Mouse (Mus musculus): Measurements from ENCODE around the gene Man2a1. TPM values are rescaled to one million over a fixed set of nuclear protein-coding genes. Genes with fewer than 3 reads are reported as not detected.

Gene Man2a1
- polyA plus RNA-seq, 1 experiment from 2014 or later, result 11.5 TPM

DNA sequence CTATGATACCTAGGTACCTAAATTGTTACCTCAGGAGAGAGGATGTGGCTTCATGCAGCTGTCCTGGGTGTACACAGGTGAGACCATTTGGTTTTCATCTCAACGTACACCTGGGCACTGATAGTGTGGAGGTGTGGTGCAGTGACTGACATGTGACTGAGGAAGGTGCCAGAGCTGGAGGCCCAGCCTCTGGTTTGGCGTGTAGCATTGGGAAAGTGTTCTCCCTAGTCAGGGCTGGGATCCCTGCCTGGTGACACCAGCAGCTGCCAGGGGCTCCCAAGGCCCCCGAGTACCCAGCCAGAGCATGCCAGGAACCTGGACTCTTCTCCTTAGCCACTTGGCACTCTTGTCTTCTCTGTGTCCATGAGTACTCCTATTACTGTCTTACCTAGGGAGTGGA is 14.3 kb downstream of the Man2a1 start:
- no peak overlapping the region for H3K4me2 ChIP-seq (ENCODE audit: low read depth, low read length)
- no peak overlapping the region for H3K4me3 ChIP-seq (ENCODE audit: low read depth, low read length)
- WGBS (ENCODE audit: insufficient replicate concordance), result 71% methylated on average over 3 of the region's 3 CpGs
- no peak for TF ChIP-seq EP300 (IDR thresholded peaks at IDR 0.05; ENCODE audit: low read depth)
- no peak for TF ChIP-seq CTCF (IDR thresholded peaks at IDR 0.05; ENCODE audit: low read depth)
- DNase-seq (no peak), ATAC-seq (no peak)
- 0 out of 2 replicates have a peak overlapping the region, but pooled peaks have one; percentile 11 for H3K9ac ChIP-seq (replicated peaks)
- H3K36me3 ChIP-seq (replicated peaks; ENCODE audit: insufficient read depth, low read length), result peaks cover 28% of the 10 kb centered on the region
- H3K4me1 ChIP-seq (ENCODE audit: insufficient read depth), result peaks cover 46% of the 10 kb centered on the region
- no peaks in the 10 kb centered on the region for H3K9me3 ChIP-seq (ENCODE audit: low read length)
- no peaks in the 10 kb centered on the region for H3K27me3 ChIP-seq (ENCODE audit: insufficient read depth, low read length)
- no peak overlapping the region; the same call in 1 of the 2 replicates for H3K27ac ChIP-seq (ENCODE audit: low read depth)

DNA sequence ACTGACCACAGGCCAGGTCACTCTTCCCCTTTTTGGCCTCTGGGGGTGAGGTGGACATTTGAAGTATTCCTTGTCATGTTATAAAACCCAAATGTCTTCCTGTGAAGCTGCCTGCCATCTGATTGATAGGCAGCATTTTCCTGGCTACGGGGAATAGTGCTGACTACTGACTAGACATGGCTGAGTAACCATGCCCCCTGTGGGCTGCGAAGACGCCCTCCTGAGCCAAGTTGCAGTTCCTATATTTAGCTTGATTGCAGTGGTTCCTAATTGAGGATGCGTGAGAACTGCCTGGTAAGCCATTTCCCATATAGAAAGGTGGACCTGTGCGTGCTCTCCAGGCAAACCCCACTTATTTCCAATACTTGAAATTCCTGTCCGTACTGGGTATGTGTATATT is 14.9 kb downstream of the Man2a1 start:
- peak overlapping the region; percentile 76; the same call in 1 of the 2 replicates for H3K27ac ChIP-seq (ENCODE audit: low read depth)
- DNase-seq (no peak), ATAC-seq (no peak)
- TF ChIP-seq EP300 (IDR thresholded peaks at IDR 0.05; ENCODE audit: low read depth) (no peak), CTCF (IDR thresholded peaks at IDR 0.05; ENCODE audit: low read depth) (0 out of 2 replicates have a peak, but pooled peaks have one; percentile 5)
- no peaks in the 10 kb centered on the region for H3K27me3 ChIP-seq (ENCODE audit: insufficient read depth, low read length)
- H3K4me1 ChIP-seq (ENCODE audit: insufficient read depth), result peaks cover 48% of the 10 kb centered on the region
- no peak overlapping the region for H3K4me3 ChIP-seq (ENCODE audit: low read depth, low read length)
- 56% methylated on average over 6 of the region's 6 CpGs for WGBS (ENCODE audit: insufficient replicate concordance)
- no peak overlapping the region for H3K4me2 ChIP-seq (ENCODE audit: low read depth, low read length)
- no peak overlapping the region for H3K9ac ChIP-seq (replicated peaks)
- no peaks in the 10 kb centered on the region for H3K9me3 ChIP-seq (ENCODE audit: low read length)
- peaks cover 26% of the 10 kb centered on the region for H3K36me3 ChIP-seq (replicated peaks; ENCODE audit: insufficient read depth, low read length)

DNA sequence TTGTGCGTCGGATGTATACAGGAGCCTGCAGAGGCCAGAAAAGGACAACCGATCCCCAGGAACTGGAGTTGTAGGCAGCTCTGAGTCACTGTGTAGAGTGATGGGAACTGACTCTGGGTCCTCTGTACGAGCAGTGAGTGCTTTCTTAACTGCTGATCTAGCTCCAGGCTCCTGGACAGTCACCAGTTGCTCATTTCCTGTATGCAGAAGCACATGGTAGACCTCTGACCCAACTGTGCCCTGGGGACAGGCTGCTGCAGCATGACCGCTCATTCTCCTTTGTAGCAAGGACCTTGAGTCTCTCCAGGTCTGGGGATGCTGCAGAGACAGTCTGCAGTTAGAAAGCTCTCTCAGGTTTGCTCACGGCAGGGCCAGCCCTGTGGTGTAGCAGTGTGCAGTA is 15.7 kb downstream of the Man2a1 start:
- Histone ChIP-seq H3K4me2 (ENCODE audit: low read depth, low read length) (no peak overlapping the region), H3K27me3 (ENCODE audit: insufficient read depth, low read length) (no peaks in the 10 kb centered on the region), H3K36me3 (replicated peaks; ENCODE audit: insufficient read depth, low read length) (peaks cover 22% of the 10 kb centered on the region), H3K4me1 (ENCODE audit: insufficient read depth) (peaks cover 47% of the 10 kb centered on the region), H3K4me3 (ENCODE audit: low read depth, low read length) (no peak overlapping the region), H3K9ac (replicated peaks) (no peak overlapping the region), H3K27ac (ENCODE audit: low read depth) (peak overlapping the region; percentile 76), H3K9me3 (ENCODE audit: low read length) (no peaks in the 10 kb centered on the region)
- ATAC-seq, result peak; percentile 28; the same call in 1 of the 2 replicates
- TF ChIP-seq EP300 (IDR thresholded peaks at IDR 0.05; ENCODE audit: low read depth), result no peak
- no peak for TF ChIP-seq CTCF (IDR thresholded peaks at IDR 0.05; ENCODE audit: low read depth)
- no peak for DNase-seq
- WGBS (ENCODE audit: insufficient replicate concordance), result 73% methylated on average over 6 of the region's 6 CpGs

DNA sequence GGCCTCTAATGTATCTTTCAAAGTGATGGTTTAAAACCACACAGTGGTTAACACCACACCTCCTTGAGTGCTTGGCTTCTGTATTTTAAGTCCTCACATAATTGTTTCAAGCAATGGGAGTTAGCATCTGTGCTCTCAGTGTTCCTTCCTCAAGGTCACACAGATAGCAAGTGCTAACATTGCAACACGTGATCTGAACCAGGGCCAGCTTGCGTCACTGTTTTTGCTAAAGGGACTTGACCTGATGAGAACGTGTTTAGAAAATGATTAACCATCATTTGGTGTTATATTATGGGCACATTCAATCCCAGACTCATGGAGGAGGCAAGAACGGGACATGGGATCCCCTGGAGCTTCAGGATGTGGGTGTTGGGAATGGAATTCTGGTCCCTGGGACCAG is 17.3 kb downstream of the Man2a1 start:
- 51% methylated on average over 4 of the region's 4 CpGs for WGBS (ENCODE audit: insufficient replicate concordance)
- peak; percentile 81 for ATAC-seq
- peak; percentile 83 for DNase-seq
- Histone ChIP-seq H3K27ac (ENCODE audit: low read depth) (peak overlapping the region; percentile 94), H3K36me3 (replicated peaks; ENCODE audit: insufficient read depth, low read length) (peaks cover 9% of the 10 kb centered on the region; the same call in 1 of the 2 replicates), H3K9ac (replicated peaks) (no peak overlapping the region), H3K9me3 (ENCODE audit: low read length) (no peaks in the 10 kb centered on the region), H3K4me2 (ENCODE audit: low read depth, low read length) (peak overlapping the region; percentile 31; the same call in 1 of the 2 replicates), H3K4me1 (ENCODE audit: insufficient read depth) (peaks cover 47% of the 10 kb centered on the region), H3K27me3 (ENCODE audit: insufficient read depth, low read length) (no peaks in the 10 kb centered on the region), H3K4me3 (ENCODE audit: low read depth, low read length) (no peak overlapping the region)
- TF ChIP-seq EP300 (IDR thresholded peaks at IDR 0.05; ENCODE audit: low read depth) (peak; percentile 85), CTCF (IDR thresholded peaks at IDR 0.05; ENCODE audit: low read depth) (no peak)

DNA sequence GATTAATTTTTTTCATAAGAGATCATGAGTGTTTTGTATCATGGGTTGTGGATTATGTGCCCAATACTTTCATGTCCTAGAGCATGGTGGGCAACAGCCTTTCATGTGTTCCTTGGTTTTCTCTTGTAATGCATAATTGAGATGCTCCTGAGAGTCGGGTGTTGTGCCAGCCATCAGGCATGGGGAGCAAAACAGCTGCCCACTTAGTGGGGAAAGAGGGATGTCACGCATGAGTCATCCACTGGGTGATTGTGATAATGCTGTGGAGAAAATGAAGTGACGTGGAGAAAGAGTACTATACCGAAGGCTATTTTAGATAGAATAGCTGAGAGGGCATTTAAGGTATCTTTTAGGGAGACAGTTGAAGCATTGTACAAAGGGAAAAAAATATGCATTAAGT is 18.5 kb downstream of the Man2a1 start:
- TF ChIP-seq CTCF (IDR thresholded peaks at IDR 0.05; ENCODE audit: low read depth) (no peak), EP300 (IDR thresholded peaks at IDR 0.05; ENCODE audit: low read depth) (no peak)
- peaks cover 46% of the 10 kb centered on the region for H3K4me1 ChIP-seq (ENCODE audit: insufficient read depth)
- H3K4me3 ChIP-seq (ENCODE audit: low read depth, low read length), result no peak overlapping the region
- no peak overlapping the region for H3K9ac ChIP-seq (replicated peaks)
- DNase-seq (no peak), ATAC-seq (no peak)
- H3K9me3 ChIP-seq (ENCODE audit: low read length), result no peaks in the 10 kb centered on the region
- no peak overlapping the region for H3K4me2 ChIP-seq (ENCODE audit: low read depth, low read length)
- H3K36me3 ChIP-seq (replicated peaks; ENCODE audit: insufficient read depth, low read length), result peaks cover 9% of the 10 kb centered on the region; the same call in 1 of the 2 replicates
- WGBS (ENCODE audit: insufficient replicate concordance), result 72% methylated on average over 4 of the region's 4 CpGs
- H3K27me3 ChIP-seq (ENCODE audit: insufficient read depth, low read length), result no peaks in the 10 kb centered on the region
- peak overlapping the region; percentile 94 for H3K27ac ChIP-seq (ENCODE audit: low read depth)

DNA sequence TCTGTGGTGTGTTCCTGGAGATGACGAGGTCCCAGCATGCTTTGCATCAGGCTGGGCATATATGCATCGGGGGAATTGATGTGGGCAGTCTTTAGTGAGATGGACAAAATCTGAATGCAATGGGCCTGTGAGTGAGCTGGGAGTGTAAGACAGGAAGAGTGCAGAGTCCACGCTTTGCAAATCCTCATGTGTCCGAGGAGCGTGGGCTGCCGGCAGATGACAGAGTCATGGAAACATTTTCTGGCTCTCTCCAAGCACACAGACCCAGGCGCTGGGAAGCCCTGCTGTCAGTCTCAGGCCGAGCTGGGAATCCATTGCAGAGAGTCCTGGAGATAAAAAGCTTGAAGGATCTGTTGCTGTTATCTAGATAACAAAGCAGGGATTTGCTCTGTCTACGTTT is 19.6 kb downstream of the Man2a1 start:
- TF ChIP-seq EP300 (IDR thresholded peaks at IDR 0.05; ENCODE audit: low read depth), result no peak
- TF ChIP-seq CTCF (IDR thresholded peaks at IDR 0.05; ENCODE audit: low read depth), result no peak
- Histone ChIP-seq H3K9me3 (ENCODE audit: low read length) (no peaks in the 10 kb centered on the region), H3K27me3 (ENCODE audit: insufficient read depth, low read length) (no peaks in the 10 kb centered on the region), H3K4me1 (ENCODE audit: insufficient read depth) (peaks cover 39% of the 10 kb centered on the region), H3K9ac (replicated peaks) (no peak overlapping the region; the same call in none of the 2 replicates), H3K27ac (ENCODE audit: low read depth) (peak overlapping the region; percentile 67), H3K4me3 (ENCODE audit: low read depth, low read length) (no peak overlapping the region), H3K36me3 (replicated peaks; ENCODE audit: insufficient read depth, low read length) (peaks cover 11% of the 10 kb centered on the region), H3K4me2 (ENCODE audit: low read depth, low read length) (no peak overlapping the region)
- DNase-seq (no peak), ATAC-seq (no peak)
- WGBS (ENCODE audit: insufficient replicate concordance), result 57% methylated on average over 9 of the region's 9 CpGs

Data from liver, postnatal 0 days (tissue).